Mouse (Mus musculus) CH12.LX (cell line): ENCODE results near the gene Zbtb22. TPM values are rescaled to one million over a fixed set of nuclear protein-coding genes. Genes with fewer than 3 reads are reported as not detected.

ENCODE experiments used
- DNase-seq: peaks from one replicate; pipeline ENCODE4 v3.0.0-alpha.2; 2013; ENCODE audit errors: extremely low read depth
- H3K27ac ChIP-seq: 2 replicates; pipeline ENCODE4 v1.5.1; 2012; ENCODE audit warnings: low read depth, mild to moderate bottlenecking, control low read depth, moderate library complexity; ENCODE audit not compliant: insufficient read depth
- H3K27me3 ChIP-seq: replicated peaks from 2 replicates; pipeline ENCODE3; 2012; ENCODE audit warnings: inconsistent platforms
- H3K36me3 ChIP-seq, 2 experiments: replicated peaks in 1 of 2; 2 replicates each; pipeline versions ENCODE3 to v1.6.1; 2012; ENCODE audit warnings: inconsistent platforms in 1 of 2, low read length in 1 of 2, mild to moderate bottlenecking in 1 of 2, mixed read lengths in 1 of 2, moderate library complexity in 1 of 2; ENCODE audit not compliant: control insufficient read depth in 1 of 2, insufficient read depth in 1 of 2
- H3K4me1 ChIP-seq, 2 experiments: 2 replicates each; pipeline ENCODE4 v1.6.1; 2012; ENCODE audit warnings: inconsistent platforms in 1 of 2, moderate library complexity in 1 of 2; ENCODE audit not compliant: insufficient read depth in 2 of 2, control insufficient read depth in 1 of 2
- H3K4me2 ChIP-seq: 2 replicates; pipeline ENCODE4 v1.6.1; 2012; ENCODE audit warnings: low read depth, mild to moderate bottlenecking, control low read depth; ENCODE audit not compliant: poor library complexity, insufficient read depth, severe bottlenecking
- H3K4me3 ChIP-seq, 3 experiments: fragments of 150-350 bp in 1 of 3; sonication (generic) in 1 of 3; replicated peaks in 1 of 3; 2 replicates each; pipeline versions ENCODE3 to v1.5.1; 2011 to 2012; ENCODE audit warnings: low read depth in 2 of 3, low read length in 2 of 3, mild to moderate bottlenecking in 2 of 3, moderate library complexity in 2 of 3, control low read depth in 1 of 3, improper control_type of control experiment in 1 of 3, inconsistent platforms in 1 of 3, mixed read lengths in 1 of 3; ENCODE audit not compliant: poor library complexity in 1 of 3
- H3K79me2 ChIP-seq: replicated peaks from 2 replicates; pipeline ENCODE4 v1.6.1; 2012; ENCODE audit warnings: mild to moderate bottlenecking, moderate library complexity; ENCODE audit not compliant: control insufficient read depth, poor library complexity, insufficient read depth, severe bottlenecking; ENCODE audit errors: extremely low read depth
- H3K9ac ChIP-seq: 2 replicates; pipeline ENCODE4 v1.6.1; 2012; ENCODE audit warnings: low read depth, mild to moderate bottlenecking, control low read depth, moderate library complexity; ENCODE audit not compliant: insufficient read depth
- H3K9me3 ChIP-seq: replicated peaks from 2 replicates; pipeline ENCODE3; 2012; ENCODE audit warnings: low read length, inconsistent platforms, mixed read lengths
- BHLHE40 ChIP-seq: IDR thresholded peaks from 2 replicates; pipeline ENCODE4 v1.6.1; 2011; ENCODE audit warnings: mild to moderate bottlenecking, low read depth, low read length, improper control_type of control experiment
- CHD2 ChIP-seq: IDR thresholded peaks from 2 replicates; pipeline ENCODE4 v1.6.1; 2011; ENCODE audit warnings: low read length, improper control_type of control experiment
- EP300 ChIP-seq: IDR thresholded peaks from 2 replicates; pipeline ENCODE4 v1.6.1; 2011; ENCODE audit warnings: low read length, improper control_type of control experiment
- GABPA ChIP-seq: IDR thresholded peaks from 2 replicates; pipeline ENCODE4 v1.6.1; 2012; ENCODE audit warnings: low read depth, low read length, improper control_type of control experiment, inconsistent platforms; ENCODE audit not compliant: insufficient replicate concordance
- JUND ChIP-seq: conservative IDR thresholded peaks from 2 replicates; pipeline ENCODE4 v1.6.1; 2011; ENCODE audit warnings: low read depth, low read length, improper control_type of control experiment
- MAZ ChIP-seq: IDR thresholded peaks from 2 replicates; pipeline ENCODE4 v1.6.1; 2012; ENCODE audit warnings: low read depth, mild to moderate bottlenecking, inconsistent platforms, low read length, improper control_type of control experiment, moderate library complexity
- MEF2A ChIP-seq: IDR thresholded peaks from 2 replicates; pipeline ENCODE4 v1.6.1; 2014; ENCODE audit warnings: low read depth, mild to moderate bottlenecking, inconsistent platforms, low read length, improper control_type of control experiment, borderline replicate concordance
- MXI1 ChIP-seq: IDR thresholded peaks from 2 replicates; pipeline ENCODE4 v1.6.1; 2011; ENCODE audit warnings: mild to moderate bottlenecking, low read depth, low read length, improper control_type of control experiment
- MYC ChIP-seq: IDR thresholded peaks from 2 replicates; pipeline ENCODE4 v1.6.1; 2011; ENCODE audit warnings: low read depth, mild to moderate bottlenecking, improper control_type of control experiment, low read length
- POLR2AphosphoS2 ChIP-seq: IDR thresholded peaks from 2 replicates; pipeline ENCODE4 v1.6.1; 2011; ENCODE audit warnings: low read depth, low read length, improper control_type of control experiment
- RAD21 ChIP-seq: IDR thresholded peaks from 2 replicates; pipeline ENCODE4 v1.6.1; 2011; ENCODE audit warnings: low read depth, mild to moderate bottlenecking, low read length, improper control_type of control experiment, moderate library complexity
- RCOR1 ChIP-seq: conservative IDR thresholded peaks from 2 replicates; pipeline ENCODE4 v1.6.1; 2012; ENCODE audit warnings: low read depth, mild to moderate bottlenecking, inconsistent platforms, low read length, improper control_type of control experiment
- TCF12 ChIP-seq: IDR thresholded peaks from 2 replicates; pipeline ENCODE4 v1.6.1; 2014; ENCODE audit warnings: low read depth, mild to moderate bottlenecking, inconsistent platforms, low read length, improper control_type of control experiment
- UBTF ChIP-seq: IDR thresholded peaks from 2 replicates; pipeline ENCODE4 v1.6.1; 2012; ENCODE audit warnings: low read depth, mild to moderate bottlenecking, inconsistent platforms, low read length, improper control_type of control experiment, moderate library complexity
- USF1 ChIP-seq: IDR thresholded peaks from 2 replicates; pipeline ENCODE4 v1.6.1; 2014; ENCODE audit warnings: low read depth, mild to moderate bottlenecking, inconsistent platforms, low read length, improper control_type of control experiment
- ZC3H11A ChIP-seq: IDR thresholded peaks from 2 replicates; pipeline ENCODE4 v1.6.1; 2012; ENCODE audit warnings: low read depth, mild to moderate bottlenecking, inconsistent platforms, low read length, improper control_type of control experiment
- ZKSCAN1 ChIP-seq: IDR thresholded peaks from 2 replicates; pipeline ENCODE4 v1.6.1; 2012; ENCODE audit warnings: low read depth, inconsistent platforms, low read length, improper control_type of control experiment, borderline replicate concordance
- ZNF384 ChIP-seq: IDR thresholded peaks from 2 replicates; pipeline ENCODE4 v1.6.1; 2012; ENCODE audit warnings: low read depth, low read length, improper control_type of control experiment, inconsistent platforms
- dilution Hi-C: fragments of 300-500 bp; cut with MboI; formaldehyde crosslinking; loops from 2 replicates; pipeline ENCODE4 v1.14.3; 2020; ENCODE audit warnings: low sequenced_read_pairs; ENCODE audit not compliant: extremely low pct_unique_long_range_greater_than_20kb, extremely low pct_ligation_motif_present
- in situ Hi-C: fragments of 300-500 bp; cut with MboI; formaldehyde crosslinking; loops from 3 replicates; pipeline ENCODE4 v1.14.3; 2019; ENCODE audit warnings: low sequenced_read_pairs, low pct_ligation_motif_present, low pct_unique_long_range_greater_than_20kb, mixed read lengths
- polyA plus RNA-seq: library from polyadenylated mRNA; unstranded; fragments of >175 nt; gene quantifications from 2 replicates; pipeline ENCODE4 v1.2.1, GENCODE M21; 2012; ENCODE audit warnings: low read depth; ENCODE audit not compliant: insufficient read length
- total RNA-seq, 2 experiments: library from RNA; depleted of rRNA; stranded (reverse); fragments of 300-350 nt in 1 of 2; fragments of >200 nt in 1 of 2; gene quantifications; 2 replicates each; pipeline ENCODE4 v1.2.3; 2012 to 2014

Zbtb22 gene
- total and polyA plus RNA-seq, 3 experiments = 11.7 to 23.5 (median 20.3) TPM

- dilution Hi-C loops = no loop called here
Observed at GRCm38 (mm10) chr17:33940981-33941380, 25.3 kb downstream of the Zbtb22 start.

GRCm38 (mm10) chr17:33941381-33941780 is 25.7 kb downstream of the Zbtb22 start:
- Histone ChIP-seq H3K9ac (peak overlapping the region; percentile 93), H3K27ac (no peak overlapping the region), H3K4me1 (peaks cover 7 to 24% of the 10 kb centered on the region in 2 experiments), H3K27me3 (no peaks in the 10 kb centered on the region), H3K79me2 (peaks cover 31% of the 10 kb centered on the region), H3K4me3 (peak overlapping the region; percentile 94 to 99 (median 96)), H3K9me3 (no peaks in the 10 kb centered on the region), H3K36me3 (peaks cover 46 to 66% of the 10 kb centered on the region in 2 experiments), H3K4me2 (peak overlapping the region; percentile 69)
- in situ Hi-C loops (no loop called here), dilution Hi-C loops (no loop called here)
- no peak for DNase-seq
- TF ChIP-seq POLR2AphosphoS2 = no peak
- no peak for TF ChIP-seq MEF2A
- TF ChIP-seq RCOR1 = no peak
- no peak for TF ChIP-seq MXI1
- TF ChIP-seq ZC3H11A = no peak
- no peak for TF ChIP-seq EP300
- TF ChIP-seq ZNF384 = no peak
- no peak for TF ChIP-seq GABPA
- no peak for TF ChIP-seq MAZ
- no peak for TF ChIP-seq CHD2

More at GRCm38 (mm10) chr17:33940981-33941380, 25.3 kb downstream of the Zbtb22 start:
- peak overlapping the region; percentile 93 for H3K9ac ChIP-seq
- H3K4me2 ChIP-seq = peak overlapping the region; percentile 69
- H3K27ac ChIP-seq = no peak overlapping the region
- H3K9me3 ChIP-seq = no peaks in the 10 kb centered on the region
- no peak for DNase-seq
- H3K4me3 ChIP-seq = peak overlapping the region; percentile 94 to 99 (median 96)
- TF ChIP-seq USF1 (no peak), BHLHE40 (no peak), EP300 (no peak)
- peaks cover 7 to 24% of the 10 kb centered on the region in 2 experiments for H3K4me1 ChIP-seq
- no peaks in the 10 kb centered on the region for H3K27me3 ChIP-seq
- H3K36me3 ChIP-seq = peaks cover 42 to 64% of the 10 kb centered on the region in 2 experiments
- H3K79me2 ChIP-seq = peaks cover 31% of the 10 kb centered on the region
- in situ Hi-C loops = no loop called here

- no peak overlapping the region for H3K27ac ChIP-seq
- peaks cover 31% of the 10 kb centered on the region for H3K79me2 ChIP-seq
- no peak overlapping the region for H3K4me3 ChIP-seq
- DNase-seq = no peak
- no peaks in the 10 kb centered on the region for H3K9me3 ChIP-seq
- dilution Hi-C loops = no loop called here
- H3K9ac ChIP-seq = no peak overlapping the region
- H3K4me1 ChIP-seq = peaks cover 7 to 23% of the 10 kb centered on the region in 2 experiments
- peaks cover 41 to 67% of the 10 kb centered on the region in 2 experiments for H3K36me3 ChIP-seq
- in situ Hi-C loops = no loop called here
- no peak overlapping the region for H3K4me2 ChIP-seq
- TF ChIP-seq JUND = no peak
- no peak for TF ChIP-seq MAZ
- no peak for TF ChIP-seq MYC
- TF ChIP-seq RAD21 = no peak
- no peak for TF ChIP-seq TCF12
- no peak for TF ChIP-seq UBTF
- no peak for TF ChIP-seq ZKSCAN1
- no peaks in the 10 kb centered on the region for H3K27me3 ChIP-seq
Observed at GRCm38 (mm10) chr17:33943454-33943853, 27.8 kb downstream of the Zbtb22 start.
